Mouse (Mus musculus): ENCODE measurements around the gene Chil5. TPM values are rescaled to one million over a fixed set of nuclear protein-coding genes. Genes with fewer than 3 reads are reported as not detected.
"Not testable (repeated sequence)": the region's sequence is repeated elsewhere in the genome, so short reads cannot be mapped to it uniquely, and the experiment has no call there.

The Chil5 gene
- polyA plus RNA-seq, 1 experiment from 2014 or later, result not detected

GRCm38 (mm10) chr3:106000707-106001375, 31.8 kb downstream of the Chil5 start:
- 0 out of 2 replicates have a peak, but pooled peaks have one; percentile 26 for ATAC-seq (ENCODE audit: insufficient number of reproducible peaks, insufficient read depth, low FRiP score, low TSS enrichment, low read depth)
- H3K27ac ChIP-seq, result no peak overlapping the region
- 0 out of 2 replicates have a peak overlapping the region, but pooled peaks have one; percentile 4 for H3K4me3 ChIP-seq
- peaks cover 8% of the 10 kb centered on the region for H3K4me1 ChIP-seq
- H3K9me3 ChIP-seq, result no peaks in the 10 kb centered on the region
- peak overlapping the region; percentile 48 for H3K4me2 ChIP-seq
- WGBS, result 10% methylated on average over 11 of the region's 11 CpGs
- H3K9ac ChIP-seq, result no peak overlapping the region
- H3K27me3 ChIP-seq, result no peaks in the 10 kb centered on the region
- no peaks in the 10 kb centered on the region for H3K36me3 ChIP-seq

GRCm38 (mm10) chr3:105994730-105995129, 37.9 kb downstream of the Chil5 start:
- no peak for ATAC-seq (ENCODE audit: insufficient number of reproducible peaks, insufficient read depth, low FRiP score, low TSS enrichment, low read depth)
- Histone ChIP-seq H3K9me3 (no peaks in the 10 kb centered on the region), H3K4me3 (no peak overlapping the region), H3K4me1 (no peaks in the 10 kb centered on the region), H3K4me2 (no peak overlapping the region), H3K9ac (no peak overlapping the region), H3K27me3 (no peaks in the 10 kb centered on the region), H3K27ac (no peak overlapping the region), H3K36me3 (no peaks in the 10 kb centered on the region)
- 18% methylated on average over 2 of the region's 2 CpGs for WGBS

- Histone ChIP-seq H3K36me3 (no peaks in the 10 kb centered on the region), H3K27ac (no peak overlapping the region), H3K9me3 (no peaks in the 10 kb centered on the region), H3K4me1 (no peaks in the 10 kb centered on the region), H3K4me3 (no peak overlapping the region), H3K4me2 (no peak overlapping the region), H3K9ac (no peak overlapping the region), H3K27me3 (no peaks in the 10 kb centered on the region)
- no peak for ATAC-seq (ENCODE audit: insufficient number of reproducible peaks, insufficient read depth, low FRiP score, low TSS enrichment, low read depth)
- WGBS, result 25% methylated on average over 4 of the region's 4 CpGs
Observed at GRCm38 (mm10) chr3:105991653-105992283, 40.8 kb downstream of the Chil5 start.

GRCm38 (mm10) chr3:105989611-105990010, 43.0 kb downstream of the Chil5 start:
- not testable (repeated sequence) for H3K4me3 ChIP-seq; H3K27me3 ChIP-seq; H3K4me2 ChIP-seq; H3K9ac ChIP-seq; H3K9me3 ChIP-seq; H3K4me1 ChIP-seq; H3K27ac ChIP-seq; ATAC-seq (ENCODE audit: insufficient number of reproducible peaks, insufficient read depth, low FRiP score, low TSS enrichment, low read depth); H3K36me3 ChIP-seq
- WGBS, result 49% methylated on average over 5 of the region's 5 CpGs

GRCm38 (mm10) chr3:105974174-105974573, 58.4 kb downstream of the Chil5 start:
- Histone ChIP-seq H3K9ac (no peak overlapping the region), H3K27ac (no peak overlapping the region), H3K4me3 (no peak overlapping the region), H3K4me1 (no peaks in the 10 kb centered on the region), H3K27me3 (no peaks in the 10 kb centered on the region), H3K4me2 (no peak overlapping the region), H3K9me3 (no peaks in the 10 kb centered on the region), H3K36me3 (peaks cover 10% of the 10 kb centered on the region)
- no peak for ATAC-seq (ENCODE audit: insufficient number of reproducible peaks, insufficient read depth, low FRiP score, low TSS enrichment, low read depth)
- WGBS, result 90% methylated on average over 2 of the region's 2 CpGs

- Histone ChIP-seq H3K4me2 (no peak within 1 kb of the TSS), H3K27me3 (no peaks in the 10 kb centered on the region), H3K4me3 (no peak within 1 kb of the TSS), H3K9me3 (no peaks in the 10 kb centered on the region), H3K4me1 (no peaks in the 10 kb centered on the region), H3K27ac (no peak within 1 kb of the TSS), H3K36me3 (peaks cover 18% of the 10 kb centered on the region), H3K9ac (no peak within 1 kb of the TSS)
- ATAC-seq (ENCODE audit: insufficient number of reproducible peaks, insufficient read depth, low FRiP score, low TSS enrichment, low read depth), result no peak
- 82% methylated on average over 3 of the region's 3 CpGs for WGBS
Observed at GRCm38 (mm10) chr3:105973411-105973810, 59.2 kb downstream of the Chil5 start, which contains the start of gene Ovgp1. Gene Ovgp1, plus strand, starts transcription at chr3:105973711.

DNA sequence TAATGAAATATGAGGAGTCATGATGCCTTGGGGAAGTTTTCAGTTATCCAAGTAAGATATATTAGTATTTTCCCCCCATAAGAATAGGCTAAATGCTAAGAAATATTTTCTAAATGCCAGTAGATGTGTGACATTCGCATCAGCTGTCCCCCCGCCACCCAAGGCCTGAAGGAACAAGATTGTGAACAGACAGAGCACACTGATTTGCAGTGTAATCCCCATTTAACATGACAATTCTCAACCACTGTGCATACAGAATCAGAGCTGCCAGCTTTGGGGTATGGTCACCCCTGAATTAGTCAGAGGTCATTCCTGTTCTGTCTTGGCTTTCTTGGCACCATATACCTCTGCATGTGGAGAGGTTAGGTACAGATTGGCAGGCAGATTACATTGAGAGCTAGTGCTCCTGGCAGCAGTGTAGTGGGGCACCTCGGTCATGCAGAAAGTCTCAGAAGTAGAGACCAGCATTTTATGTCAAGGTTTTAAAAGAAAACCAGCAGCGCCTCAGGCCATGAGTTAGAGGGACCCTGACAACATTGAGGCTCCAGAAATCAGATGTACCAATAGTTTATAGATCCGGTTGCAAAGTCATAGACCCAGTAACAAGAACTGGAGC, 60.7 kb downstream of the Chil5 start:
- H3K9ac ChIP-seq, result no peak overlapping the region
- H3K4me2 ChIP-seq, result no peak overlapping the region
- H3K9me3 ChIP-seq, result no peaks in the 10 kb centered on the region
- no peak for ATAC-seq (ENCODE audit: insufficient number of reproducible peaks, insufficient read depth, low FRiP score, low TSS enrichment, low read depth)
- no peak overlapping the region for H3K27ac ChIP-seq
- H3K4me1 ChIP-seq, result no peaks in the 10 kb centered on the region
- WGBS, result 83% methylated on average over 5 of the region's 5 CpGs
- H3K4me3 ChIP-seq, result no peak overlapping the region
- no peaks in the 10 kb centered on the region for H3K27me3 ChIP-seq
- peaks cover 32% of the 10 kb centered on the region for H3K36me3 ChIP-seq

Other genes with a start within 250 kb of the Chil5 start
- 83.1 and 89.6 TPM in 2 replicates for gene Rap1a, start 231.5 kb downstream of the Chil5 start, polyA plus RNA-seq (2015; fragmentation: Nextera tagmentation; extraction: Ambion mirVana)
- 0.43 and 0.94 TPM in 2 replicates for gene Adora3, start 162.0 kb downstream of the Chil5 start, polyA plus RNA-seq (2015; fragmentation: Nextera tagmentation; extraction: Ambion mirVana)
- not detected in 2 replicates for gene Tmigd3, start 161.9 kb downstream of the Chil5 start, polyA plus RNA-seq (2015; fragmentation: Nextera tagmentation; extraction: Ambion mirVana)
- gene I830077J02Rik, start 100.2 kb downstream of the Chil5 start, polyA plus RNA-seq (2015; fragmentation: Nextera tagmentation; extraction: Ambion mirVana), result 0.41 and 0.49 TPM in 2 replicates
- gene Wdr77, start 73.4 kb downstream of the Chil5 start, polyA plus RNA-seq (2015; fragmentation: Nextera tagmentation; extraction: Ambion mirVana), result 121 and 124 TPM in 2 replicates
- 446 and 470 TPM in 2 replicates for gene Atp5f1, start 72.7 kb downstream of the Chil5 start, polyA plus RNA-seq (2015; fragmentation: Nextera tagmentation; extraction: Ambion mirVana)
- gene Ovgp1, start 59.1 kb downstream of the Chil5 start, polyA plus RNA-seq (2015; fragmentation: Nextera tagmentation; extraction: Ambion mirVana), result 1.5 and 1.6 TPM in 2 replicates
- 0.39 and 0.70 TPM in 2 replicates for gene Pifo, start 18.2 kb downstream of the Chil5 start, polyA plus RNA-seq (2015; fragmentation: Nextera tagmentation; extraction: Ambion mirVana)
- gene Chia1, start 80.4 kb upstream of the Chil5 start, polyA plus RNA-seq (2015; fragmentation: Nextera tagmentation; extraction: Ambion mirVana), result not detected in 2 replicates
- gene Chil3, start 134.8 kb upstream of the Chil5 start, polyA plus RNA-seq (2015; fragmentation: Nextera tagmentation; extraction: Ambion mirVana), result 0.33 TPM in 1 of 2 replicates, not detected in the other
- gene Chil4, start 186.7 kb upstream of the Chil5 start, polyA plus RNA-seq (2015; fragmentation: Nextera tagmentation; extraction: Ambion mirVana), result not detected in 2 replicates

Data from embryonic facial prominence, embryonic 13.5 days (tissue).